Mouse (Mus musculus) kidney, postnatal 36 days (tissue): ENCODE measurements around the gene Kansl1.

ENCODE experiments used
- DNase-seq, 2 experiments: peaks; one replicate each; pipeline ENCODE4 v3.0.0; 2021 to 2022; ENCODE audit warnings: mixed read lengths in 2 of 2

Kansl1 gene

DNA sequence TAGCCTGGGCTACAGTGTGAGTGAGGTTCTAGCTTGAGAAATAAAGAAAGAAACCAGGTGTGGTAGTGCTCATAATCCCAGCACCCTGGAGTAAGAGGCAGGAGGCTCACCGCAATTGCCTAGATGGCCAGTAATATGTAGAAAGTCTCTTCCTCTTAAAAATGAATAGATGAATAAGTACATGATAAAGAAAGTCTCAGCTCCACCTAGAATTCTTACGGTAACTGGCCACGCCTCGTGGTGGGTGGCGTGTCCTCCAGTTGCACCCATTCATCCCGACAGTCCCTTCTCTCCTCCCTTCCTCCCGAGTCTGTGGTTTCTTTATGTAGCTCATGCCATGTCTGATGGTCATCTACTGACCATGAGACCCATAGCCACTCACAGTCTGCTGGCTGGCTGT, 162.9 kb downstream of the Kansl1 start:
- DNase-seq: no peak

DNA sequence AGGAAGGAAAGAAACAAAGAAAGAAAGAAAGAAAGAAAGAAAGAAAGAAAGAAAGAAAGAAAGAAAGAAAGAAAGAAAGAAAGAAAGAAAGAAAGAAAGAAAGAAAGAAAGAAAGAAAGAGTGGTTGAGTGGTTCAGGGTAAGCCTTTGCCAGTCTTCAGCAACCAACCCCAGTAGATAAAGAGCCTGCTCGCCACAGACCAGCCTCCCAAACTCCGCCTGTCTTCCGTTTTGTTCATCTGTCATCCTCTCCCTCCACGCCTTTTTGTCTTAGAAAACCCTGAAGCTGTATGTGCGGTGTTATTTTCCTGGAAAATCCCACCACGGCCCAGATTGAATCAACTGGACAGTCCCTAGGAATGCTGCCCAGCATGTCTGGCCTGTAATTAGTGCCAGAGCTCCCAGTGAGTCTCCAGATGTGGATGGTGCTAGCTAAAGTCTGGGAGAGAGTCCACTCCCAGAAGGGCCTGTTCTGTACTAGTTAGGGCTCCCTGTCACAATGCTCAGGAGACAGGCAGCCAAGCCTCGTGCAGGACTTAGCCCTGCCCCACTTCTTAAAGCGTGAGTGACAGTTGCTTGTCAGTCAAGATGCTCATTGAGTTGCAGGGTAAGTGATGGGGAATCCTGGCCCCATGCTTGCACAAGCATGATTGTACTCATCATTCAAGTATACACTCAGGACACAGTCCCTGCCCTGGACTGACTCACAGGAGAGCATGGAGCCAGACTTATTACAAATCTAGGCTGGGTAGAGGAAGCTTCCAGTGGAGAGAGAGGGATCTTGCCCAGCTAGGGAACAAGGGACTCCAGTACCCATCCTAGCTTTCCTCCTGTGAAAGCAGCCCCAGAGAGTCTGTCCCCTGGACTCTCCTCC, 165.3 kb downstream of the Kansl1 start:
- DNase-seq: no peak

DNA sequence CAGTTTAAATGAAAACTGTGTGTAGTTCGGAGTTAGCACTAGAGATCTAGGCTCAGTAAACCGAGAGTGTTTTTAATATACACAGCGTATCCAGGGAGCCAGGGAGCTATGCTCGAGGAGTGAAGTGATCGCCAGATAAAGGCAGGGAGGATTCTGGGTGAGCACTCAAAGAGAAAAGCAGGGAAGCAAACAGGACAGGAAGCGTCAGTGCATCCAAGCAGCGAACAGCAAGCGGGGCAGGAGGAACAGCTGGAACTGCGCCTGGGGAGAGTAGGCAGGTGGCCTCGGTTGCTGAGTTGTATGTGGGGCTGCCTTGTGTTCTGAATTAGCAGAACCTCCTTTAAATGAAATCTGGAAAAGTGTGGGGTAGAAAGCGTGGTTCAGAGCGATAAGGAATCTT, 166.0 kb downstream of the Kansl1 start:
- DNase-seq: no peak

DNA sequence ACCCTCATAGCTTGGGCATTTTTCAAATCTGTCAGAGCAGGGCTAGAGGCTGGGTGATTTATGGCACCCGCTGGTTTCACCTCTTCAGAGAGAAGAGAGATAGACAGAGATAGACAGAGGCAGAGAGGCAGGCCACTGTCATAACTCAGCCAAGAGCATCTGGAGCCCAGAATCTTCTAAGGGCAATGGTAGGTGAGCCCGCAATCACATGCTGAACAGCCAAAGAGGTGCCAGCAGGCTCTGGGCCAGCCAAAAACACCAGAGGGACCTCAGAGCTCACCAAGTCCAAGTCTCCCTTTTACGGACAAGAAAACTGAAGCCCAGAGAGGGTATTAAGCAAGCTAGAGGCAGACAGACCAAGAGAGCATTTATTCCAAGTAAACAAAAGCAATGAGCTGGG, 171.0 kb downstream of the Kansl1 start:
- no peak for DNase-seq

DNA sequence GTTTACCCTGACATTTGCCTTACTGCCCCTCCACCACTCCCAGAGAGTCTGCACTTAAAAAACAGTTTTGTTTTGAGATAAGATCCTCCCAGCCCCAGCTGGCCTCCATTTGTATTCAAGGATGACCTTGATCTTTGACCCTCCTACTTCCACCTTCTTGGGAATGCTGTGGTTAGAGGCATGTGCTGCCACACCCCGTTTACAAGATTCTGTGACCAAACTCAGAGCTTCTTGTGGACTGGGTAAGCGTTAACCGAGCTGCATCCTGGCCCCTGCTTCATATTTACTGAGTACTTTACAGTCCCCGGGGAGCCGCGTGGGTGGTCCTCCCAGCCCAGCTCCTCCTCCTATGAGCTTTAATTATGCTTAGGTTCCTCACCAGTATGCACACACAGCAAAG, 173.0 kb downstream of the Kansl1 start:
- no peak for DNase-seq

DNA sequence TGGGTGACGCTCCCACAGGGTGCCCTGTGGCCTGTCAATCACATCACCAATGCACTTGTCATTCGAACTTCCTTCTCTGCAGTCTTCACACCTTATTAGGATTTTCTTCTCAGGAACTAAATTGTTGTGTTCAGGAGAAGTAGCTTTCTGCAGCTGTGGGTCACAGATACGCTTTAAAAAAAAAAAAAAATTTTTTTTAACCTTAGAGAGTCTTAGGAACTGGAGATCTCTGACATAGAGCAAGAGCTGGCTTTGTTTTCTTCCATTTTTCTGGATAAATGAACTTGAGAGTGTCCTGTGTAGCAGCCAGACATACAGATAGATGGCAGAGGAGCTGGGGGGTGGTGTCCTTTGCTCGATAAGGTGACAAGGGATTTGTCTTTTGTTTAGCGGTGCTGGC, 173.5 kb downstream of the Kansl1 start:
- DNase-seq: no peak

DNA sequence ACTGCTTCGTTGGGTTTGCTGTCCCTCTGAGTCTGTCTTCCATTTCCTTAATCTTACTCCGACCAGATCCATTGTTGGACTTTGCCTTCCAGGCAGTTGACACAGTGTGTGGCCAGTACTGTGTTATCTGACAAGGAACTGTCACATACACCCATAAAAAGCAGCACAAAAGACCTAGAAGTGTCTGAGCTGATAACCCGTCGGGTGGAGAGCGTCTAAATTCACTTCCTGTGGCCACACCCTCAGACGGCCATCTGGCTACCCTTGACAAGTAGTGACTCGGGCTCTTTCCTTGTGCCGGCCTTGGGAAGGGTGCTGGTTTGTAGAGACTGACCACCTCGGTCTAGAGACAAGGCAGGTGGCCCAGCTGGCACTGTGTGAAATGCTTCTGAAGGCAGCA, 175.4 kb downstream of the Kansl1 start:
- DNase-seq: no peak

DNA sequence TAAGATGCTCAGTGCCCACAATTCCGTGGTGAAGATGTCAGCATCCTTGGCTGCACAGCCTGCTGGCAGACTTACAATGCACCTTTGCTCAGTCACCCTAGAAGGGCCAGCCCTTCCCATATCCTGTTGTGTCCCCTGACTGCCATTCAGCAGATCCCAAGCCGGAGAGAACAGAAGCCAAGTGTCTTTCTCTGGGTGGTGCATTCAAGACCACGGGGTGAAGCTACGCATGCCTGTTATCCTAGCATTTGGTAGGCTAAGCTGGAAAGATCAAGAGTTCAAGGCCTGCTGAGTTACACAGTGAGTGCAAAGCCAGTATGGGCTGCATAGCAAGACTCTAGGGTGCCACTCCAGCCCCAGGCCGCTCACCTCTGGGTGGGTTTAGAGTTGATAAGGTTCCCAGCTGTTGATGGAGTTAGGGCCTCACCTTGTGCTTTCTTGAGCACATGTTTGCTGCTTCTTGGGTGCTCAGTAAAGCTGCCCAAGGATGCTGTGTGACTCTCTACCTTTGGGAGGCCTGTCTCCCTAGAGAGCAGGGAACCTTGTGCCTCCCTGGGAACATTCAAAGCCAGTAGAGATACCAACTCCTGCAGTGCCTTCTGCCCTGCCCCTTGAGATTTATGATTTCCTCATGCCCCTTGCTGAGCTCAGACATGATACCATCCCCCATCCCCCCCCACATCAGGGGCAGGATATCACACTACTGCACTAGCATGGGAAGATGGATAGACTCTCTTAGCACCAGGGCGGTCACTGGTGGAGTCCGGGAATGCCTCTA, 176.0 kb downstream of the Kansl1 start:
- DNase-seq: no peak

DNA sequence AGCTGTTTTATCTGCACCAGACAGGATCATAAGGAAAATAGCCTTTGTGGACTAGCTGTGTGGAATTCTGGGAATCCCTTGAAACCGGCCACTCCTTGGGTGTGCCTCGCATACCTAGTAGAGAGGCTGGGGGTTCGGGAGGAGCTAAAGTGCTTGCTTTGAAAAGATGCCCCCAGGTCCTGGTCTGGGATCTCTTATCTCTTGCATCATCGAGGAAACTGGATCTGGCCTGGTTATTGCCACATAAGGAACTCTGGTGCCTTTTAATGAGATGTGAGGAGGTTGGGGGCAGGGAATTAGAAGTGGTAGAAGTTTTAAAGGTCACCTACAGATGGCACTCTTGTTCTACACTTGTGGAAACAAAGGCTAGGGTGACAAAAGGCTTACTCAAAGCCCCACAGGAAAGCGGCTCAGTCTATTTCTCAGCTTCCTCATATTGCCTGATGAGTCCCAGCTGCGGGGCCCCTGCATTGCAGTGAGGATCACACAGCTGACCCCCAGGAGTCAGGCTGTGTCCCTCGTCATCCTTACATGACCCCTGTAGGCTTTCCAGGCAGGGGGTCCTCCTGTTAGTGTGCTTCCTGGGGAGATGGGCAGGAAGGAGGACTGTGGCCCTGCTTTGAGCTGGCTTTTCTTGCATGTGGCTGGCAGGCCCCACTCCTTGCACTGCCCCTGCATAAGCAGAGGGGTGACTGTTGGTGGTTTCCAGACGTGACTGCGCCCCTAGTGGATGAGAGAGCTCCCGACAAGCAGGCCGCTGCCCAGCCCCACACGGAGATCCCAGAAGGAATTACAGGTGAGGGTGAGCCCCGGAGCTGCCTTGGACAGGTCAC, 179.2 kb downstream of the Kansl1 start:
- DNase-seq: peak; percentile 63 to 78

DNA sequence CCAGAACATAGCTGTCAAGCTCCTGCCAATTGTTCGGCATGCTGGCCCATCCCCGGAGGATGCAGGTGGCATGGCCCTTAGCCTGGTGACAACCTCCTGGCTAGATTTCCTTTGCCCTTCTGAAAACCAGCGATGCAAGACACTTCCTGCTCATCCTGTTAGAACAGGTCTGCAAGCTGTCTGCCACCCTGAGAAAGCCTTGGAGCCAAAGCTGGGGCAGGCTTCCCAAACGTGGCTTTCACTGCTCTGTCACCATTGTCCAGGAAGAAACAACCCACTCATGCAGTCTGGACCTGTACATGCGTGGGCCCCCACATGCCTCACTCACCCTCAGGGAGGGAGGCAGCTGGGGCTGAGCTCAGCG, 179.8 kb downstream of the Kansl1 start:
- DNase-seq: peak; percentile 62 to 72

DNA sequence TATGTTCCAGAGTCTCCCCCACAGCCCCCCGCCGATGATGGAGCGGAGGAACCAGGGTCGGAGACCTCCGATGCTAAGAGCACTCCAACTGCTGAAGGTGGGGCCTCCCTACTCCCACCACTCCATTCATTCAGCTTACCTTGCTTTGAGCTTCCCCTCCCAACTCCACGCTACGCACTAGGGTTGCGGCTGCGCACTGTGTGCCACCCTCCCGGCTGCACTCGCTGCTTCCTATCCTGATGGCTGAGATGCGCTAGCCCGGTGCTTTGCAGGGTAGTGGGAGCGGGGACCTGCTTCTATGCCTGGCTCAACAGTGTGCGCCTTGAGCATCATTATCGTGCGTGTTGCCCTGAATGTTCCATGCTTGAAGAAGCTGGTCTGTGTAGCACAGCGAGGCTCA, 181.5 kb downstream of the Kansl1 start:
- no peak for DNase-seq
